Mouse (Mus musculus) erythroblast, embryonic 14.5 days (primary cell): ENCODE results near the gene Gpn2.

ENCODE experiments used
- GATA1 ChIP-seq: IDR thresholded peaks from 2 replicates; pipeline ENCODE4 v1.6.1; 2012; ENCODE audit warnings: low read length, inconsistent platforms, mixed read lengths
- TAL1 ChIP-seq: IDR thresholded peaks from 3 replicates; pipeline ENCODE4 v1.6.1; 2012; ENCODE audit warnings: low read length, inconsistent platforms, mixed read lengths

DNA sequence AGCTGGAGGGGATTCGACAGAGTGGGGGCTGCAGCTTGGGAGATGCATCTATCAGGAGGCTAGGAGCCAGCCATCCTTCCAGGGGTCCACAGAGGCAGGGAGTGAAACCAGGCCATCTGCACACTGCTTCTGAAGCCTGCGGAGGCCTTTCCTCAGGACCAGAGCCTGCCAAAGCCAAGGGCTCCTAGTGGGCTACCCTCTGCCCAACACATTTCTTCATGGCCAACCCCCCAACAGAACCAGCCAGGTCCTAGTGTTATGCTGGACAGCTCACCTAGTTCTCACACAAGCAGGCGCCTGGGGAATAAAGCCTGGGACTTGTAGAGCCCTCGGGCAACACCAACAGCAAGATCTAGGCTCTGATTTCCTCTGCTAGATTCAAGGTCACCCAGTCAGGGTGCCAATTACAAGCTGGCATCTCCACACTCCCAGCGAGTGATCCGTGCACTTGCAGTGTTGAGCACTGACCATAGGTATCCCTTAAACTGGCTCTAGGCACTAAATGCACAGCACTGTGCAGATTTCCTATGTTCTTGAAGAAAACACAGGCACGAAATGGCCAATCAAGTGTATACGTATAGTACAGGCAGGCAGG, 46.3 kb downstream of the Gpn2 start:
- TF ChIP-seq TAL1 (no peak), GATA1 (no peak)
